Mouse (Mus musculus) ES-E14 (cell line): ENCODE data around the gene Fmo4. TPM values are rescaled to one million over a fixed set of nuclear protein-coding genes. Genes with fewer than 3 reads are reported as not detected.

Source experiments
- DNase-seq: peaks from one replicate; pipeline ENCODE4 v3.0.0-alpha.2; 2013; ENCODE audit warnings: low read depth, low spot score
- H3K27ac ChIP-seq: 2 replicates; pipeline ENCODE4 v1.5.1; 2012; ENCODE audit warnings: low read depth, mild to moderate bottlenecking, low read length, moderate library complexity, mixed read lengths; ENCODE audit not compliant: poor library complexity, insufficient read depth, severe bottlenecking
- H3K36me3 ChIP-seq: 2 replicates; pipeline ENCODE4 v1.6.1; 2012; ENCODE audit warnings: mild to moderate bottlenecking, low read length, moderate library complexity, mixed read lengths; ENCODE audit not compliant: control insufficient read depth, poor library complexity, insufficient read depth, severe bottlenecking
- H3K4me1 ChIP-seq, 2 experiments: fragments of 150-350 bp in 1 of 2; sonication (generic) in 1 of 2; 2 replicates each; pipeline ENCODE4 v1.6.1; 2012; ENCODE audit warnings: low read length in 2 of 2, mild to moderate bottlenecking in 1 of 2, mixed read lengths in 1 of 2; ENCODE audit not compliant: control insufficient read depth in 2 of 2, insufficient read depth in 2 of 2, poor library complexity in 1 of 2
- H3K4me3 ChIP-seq, 2 experiments: fragments of 150-350 bp in 1 of 2; sonication (generic) in 1 of 2; 2 replicates each; pipeline ENCODE4 v1.5.1; 2012; ENCODE audit warnings: low read length in 2 of 2, low read depth in 1 of 2, mild to moderate bottlenecking in 1 of 2, mixed read lengths in 1 of 2; ENCODE audit not compliant: insufficient read depth in 1 of 2, poor library complexity in 1 of 2, severe bottlenecking in 1 of 2
- H3K9ac ChIP-seq: 2 replicates; pipeline ENCODE4 v1.6.1; 2012; ENCODE audit warnings: low read depth, mild to moderate bottlenecking, low read length, mixed read lengths; ENCODE audit not compliant: poor library complexity, insufficient read depth, severe bottlenecking
- H3K9me3 ChIP-seq: fragments of 150-350 bp; sonication (generic); 2 replicates; pipeline ENCODE4 v1.6.1; 2012; ENCODE audit warnings: low read depth, mild to moderate bottlenecking, low read length; ENCODE audit not compliant: control insufficient read depth, insufficient read depth
- CHD2 ChIP-seq: IDR thresholded peaks from 2 replicates; pipeline ENCODE4 v1.6.1; 2014; ENCODE audit warnings: mild to moderate bottlenecking, low read depth, low read length, inconsistent platforms
- HCFC1 ChIP-seq: IDR thresholded peaks from 2 replicates; pipeline ENCODE4 v1.6.1; 2012; ENCODE audit warnings: low read length, inconsistent platforms, borderline replicate concordance; ENCODE audit not compliant: insufficient read depth
- MAFK ChIP-seq: IDR thresholded peaks from 2 replicates; pipeline ENCODE4 v1.6.1; 2014; ENCODE audit warnings: mild to moderate bottlenecking, low read depth, low read length, inconsistent platforms; ENCODE audit not compliant: insufficient read depth
- ZC3H11A ChIP-seq: IDR thresholded peaks from 2 replicates; pipeline ENCODE4 v1.6.1; 2012; ENCODE audit warnings: low read depth, mild to moderate bottlenecking, inconsistent platforms, low read length, borderline replicate concordance
- ZNF384 ChIP-seq: IDR thresholded peaks from 2 replicates; pipeline ENCODE4 v1.6.1; 2012; ENCODE audit warnings: low read depth, low read length, inconsistent platforms
- in situ Hi-C, 2 experiments: fragments of 600-800 bp; cut with MboI; formaldehyde crosslinking; loops; one replicate each; pipeline ENCODE4 v1.15.1; 2025; ENCODE audit warnings: low sequenced_read_pairs in 2 of 2, inconsistent platforms in 1 of 2; ENCODE audit not compliant: unreplicated experiment in 2 of 2
- total RNA-seq: library from RNA; depleted of rRNA; stranded (reverse); fragments of 300-350 nt; gene quantifications from 2 replicates; pipeline ENCODE4 v1.2.3, GENCODE M21; 2012

Fmo4 gene
- total RNA-seq, 1 experiment = not detected

DNA sequence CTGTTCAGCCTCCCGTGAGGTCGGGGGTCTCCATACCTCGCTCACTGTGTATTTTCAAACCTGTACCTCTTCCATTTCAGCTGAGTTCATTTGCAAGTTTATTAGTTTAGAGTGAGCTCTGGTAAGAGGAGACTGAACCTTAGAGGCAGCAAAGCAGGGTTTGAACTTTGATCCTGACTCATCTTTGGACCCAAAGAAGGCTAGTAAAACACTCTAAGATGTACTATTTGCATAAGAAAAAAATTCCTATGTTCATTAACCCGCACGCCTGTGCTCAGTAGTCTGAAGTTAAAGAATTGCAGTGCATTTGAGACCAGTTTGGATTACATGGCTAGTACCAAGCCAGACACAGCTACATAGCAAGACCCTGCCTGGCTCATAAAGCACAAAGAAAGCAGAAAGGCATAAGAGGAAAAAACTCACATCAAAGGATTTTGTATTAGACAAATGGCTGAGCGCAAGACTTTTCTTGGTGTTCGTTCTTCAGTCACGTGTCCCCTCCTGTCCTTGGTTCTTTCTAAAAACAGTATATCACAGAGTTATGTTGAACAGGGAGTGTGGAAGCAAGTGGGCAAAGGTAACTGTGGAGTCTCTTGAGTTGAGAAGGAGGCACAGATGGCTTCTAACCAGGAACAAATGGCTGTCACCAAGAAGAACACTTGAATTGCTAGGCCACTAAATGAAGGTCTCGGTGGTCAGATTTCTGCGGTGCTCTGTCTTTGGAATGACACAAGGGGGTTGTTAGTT lies 1.8 kb upstream of the Fmo4 start:
- Histone ChIP-seq H3K9me3 (no peaks in the 10 kb centered on the region), H3K27ac (no peak overlapping the region), H3K4me3 (no peak overlapping the region), H3K9ac (no peak overlapping the region), H3K36me3 (no peaks in the 10 kb centered on the region), H3K4me1 (no peaks in the 10 kb centered on the region)
- in situ Hi-C loops = no loop called here
- no peak for DNase-seq
- TF ChIP-seq CHD2 = no peak
- TF ChIP-seq MAFK = no peak
- no peak for TF ChIP-seq ZC3H11A

DNA sequence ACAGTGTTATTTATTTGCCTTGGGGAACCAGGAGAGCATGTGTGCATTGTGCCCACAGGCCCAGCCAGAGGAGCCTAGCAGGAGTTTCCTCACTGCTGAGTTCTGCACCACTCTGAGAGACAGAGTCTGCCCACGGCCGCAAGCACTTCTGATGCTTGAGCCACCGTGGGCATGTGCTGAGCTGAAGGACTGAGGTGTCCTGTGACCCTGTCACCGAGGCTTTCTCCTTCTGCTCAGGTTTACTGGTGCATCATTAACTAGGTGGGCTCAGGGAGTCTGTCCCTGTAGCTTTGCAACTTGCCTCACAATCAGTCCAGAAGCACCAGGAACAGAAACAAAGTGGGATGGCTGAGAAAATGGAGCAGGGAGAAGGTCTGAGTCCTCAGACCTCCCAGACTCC lies 1.2 kb upstream of the Fmo4 start:
- Histone ChIP-seq H3K4me1 (no peaks in the 10 kb centered on the region), H3K27ac (no peak overlapping the region)

DNA sequence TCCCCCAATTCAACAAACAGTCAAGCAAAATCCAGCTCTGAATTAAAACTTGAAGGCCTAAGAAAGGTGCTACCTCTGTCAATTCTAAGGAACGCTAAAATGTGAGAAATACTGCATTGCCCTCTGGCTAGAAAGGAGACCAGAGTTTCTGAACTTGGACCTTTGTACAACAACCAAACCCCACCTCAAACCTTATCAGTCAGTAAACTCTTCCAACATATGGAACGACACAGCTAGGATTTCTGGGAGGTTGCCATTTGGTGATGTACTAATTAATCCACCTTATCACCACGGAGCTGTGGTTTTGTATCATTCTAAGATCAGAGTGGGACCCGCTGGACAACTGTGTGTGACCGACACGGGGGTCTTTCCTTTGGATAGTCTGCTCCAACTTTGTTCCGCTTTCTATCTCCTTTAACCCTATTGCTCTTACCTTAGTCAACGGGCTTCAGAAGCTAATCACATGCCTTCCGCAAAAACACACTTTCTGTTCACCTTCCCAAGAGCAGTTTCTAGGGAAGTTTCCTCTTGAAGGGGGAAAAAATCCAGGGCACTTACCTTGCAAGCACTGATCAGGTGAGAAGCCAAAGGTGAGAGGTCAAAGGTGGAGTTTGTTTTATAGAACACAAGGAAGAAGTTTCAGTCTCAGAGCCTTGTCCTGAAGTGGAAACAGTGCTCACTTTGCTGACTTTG lies 483 bp downstream of the Fmo4 start:
- Histone ChIP-seq H3K9ac (no peak overlapping the region), H3K36me3 (no peaks in the 10 kb centered on the region), H3K27ac (no peak overlapping the region), H3K4me3 (no peak overlapping the region), H3K4me1 (no peaks in the 10 kb centered on the region), H3K9me3 (no peaks in the 10 kb centered on the region)
- TF ChIP-seq ZC3H11A (no peak), MAFK (no peak), CHD2 (no peak), ZNF384 (no peak), HCFC1 (no peak)
- in situ Hi-C loops = no loop called here
- no peak for DNase-seq

More for the DNA sequence above, 1.2 kb upstream of the Fmo4 start:
- DNase-seq = no peak
- H3K9ac ChIP-seq = no peak overlapping the region
- TF ChIP-seq HCFC1 (no peak), ZC3H11A (no peak), ZNF384 (no peak), CHD2 (no peak), MAFK (no peak)
- no peak overlapping the region for H3K4me3 ChIP-seq
- no peaks in the 10 kb centered on the region for H3K9me3 ChIP-seq
- no peaks in the 10 kb centered on the region for H3K36me3 ChIP-seq
- in situ Hi-C loops = no loop called here

DNA sequence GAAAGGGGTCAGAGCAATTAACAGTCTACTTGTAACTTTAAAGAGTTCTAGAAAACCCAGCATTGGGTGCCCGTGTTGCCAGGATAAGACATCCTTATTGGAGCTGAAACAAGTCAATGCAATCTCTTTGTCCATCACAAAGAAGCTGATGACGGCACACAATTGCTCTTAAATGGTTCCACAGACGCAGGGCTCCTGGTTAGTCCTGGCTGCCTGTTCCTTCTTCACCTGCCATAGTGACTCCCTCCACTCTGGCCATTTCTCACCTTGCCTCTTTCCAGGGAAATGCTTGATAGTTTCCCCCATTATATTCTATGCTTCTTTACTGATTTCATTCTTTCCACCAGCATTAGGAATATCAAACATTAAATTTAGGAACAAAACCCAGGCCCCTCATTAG lies 5.2 kb downstream of the Fmo4 start:
- no peak for TF ChIP-seq HCFC1
- Histone ChIP-seq H3K36me3 (no peaks in the 10 kb centered on the region), H3K9ac (no peak overlapping the region), H3K4me3 (no peak overlapping the region), H3K9me3 (no peaks in the 10 kb centered on the region), H3K4me1 (no peaks in the 10 kb centered on the region), H3K27ac (no peak overlapping the region)
- in situ Hi-C loops = no loop called here
- no peak for DNase-seq
